Mouse (Mus musculus) frontal cortex, adult (tissue): ENCODE data around the gene Chrdl2.

ENCODE experiments used
- ATAC-seq: cut with Nextera tagmentation; 2 replicates; pipeline ENCODE4 v1.9.2; 2017; ENCODE audit warnings: mild to moderate bottlenecking, moderate library complexity, mixed read lengths; ENCODE audit not compliant: low TSS enrichment

Gene Chrdl2

GRCm38 (mm10) chr7:99982256-99983242 lies 23.4 kb upstream of the Chrdl2 start:
- peak; percentile 39 for ATAC-seq

- ATAC-seq, result peak; percentile 83
These were observed 17.2 kb upstream of the Chrdl2 start for GRCm38 (mm10) chr7:99988725-99989124.

- ATAC-seq, result peak; percentile 62; the same call in 1 of the 2 replicates
These were observed 15.9 kb upstream of the Chrdl2 start for GRCm38 (mm10) chr7:99989844-99990760.

GRCm38 (mm10) chr7:99990990-99991707 lies 14.8 kb upstream of the Chrdl2 start:
- no peak for ATAC-seq

- no peak for ATAC-seq
These were observed 12.8 kb upstream of the Chrdl2 start for GRCm38 (mm10) chr7:99993159-99993558.

GRCm38 (mm10) chr7:99995186-99995585 lies 10.8 kb upstream of the Chrdl2 start:
- no peak for ATAC-seq

GRCm38 (mm10) chr7:99998668-99999067 lies 7.3 kb upstream of the Chrdl2 start:
- ATAC-seq, result no peak

GRCm38 (mm10) chr7:100003781-100004180 lies 2.2 kb upstream of the Chrdl2 start:
- ATAC-seq, result no peak

GRCm38 (mm10) chr7:100006411-100006810 lies 439 bp downstream of the Chrdl2 start:
- ATAC-seq, result no peak

- ATAC-seq, result no peak
These were observed 2.8 kb downstream of the Chrdl2 start for GRCm38 (mm10) chr7:100008765-100009164.

GRCm38 (mm10) chr7:100009640-100010039 lies 3.7 kb downstream of the Chrdl2 start:
- peak; percentile 83 for ATAC-seq

GRCm38 (mm10) chr7:100010711-100011110 lies 4.7 kb downstream of the Chrdl2 start:
- ATAC-seq, result no peak

- no peak for ATAC-seq
These were observed 6.1 kb downstream of the Chrdl2 start for GRCm38 (mm10) chr7:100012085-100012484.

- no peak for ATAC-seq
These were observed 6.5 kb downstream of the Chrdl2 start for GRCm38 (mm10) chr7:100012515-100012914.

- ATAC-seq, result no peak
These were observed 8.2 kb downstream of the Chrdl2 start for GRCm38 (mm10) chr7:100014123-100014600.

- no peak for ATAC-seq
These were observed 11.1 kb downstream of the Chrdl2 start for GRCm38 (mm10) chr7:100017056-100017455.

GRCm38 (mm10) chr7:100027353-100027752 lies 21.4 kb downstream of the Chrdl2 start:
- ATAC-seq, result no peak

- ATAC-seq, result no peak
These were observed 23.3 kb downstream of the Chrdl2 start for GRCm38 (mm10) chr7:100029307-100029706.

- no peak for ATAC-seq
These were observed 25.2 kb downstream of the Chrdl2 start for GRCm38 (mm10) chr7:100030996-100031749.

GRCm38 (mm10) chr7:100033672-100034071 lies 27.7 kb downstream of the Chrdl2 start:
- ATAC-seq, result no peak
